ENCODE assay signal across 9 mouse cellular contexts in genomic region chr8:70509281-70509952, GRCm38 (mm10). TPM values are rescaled to one million over a fixed set of nuclear protein-coding genes. Genes with fewer than 3 reads are reported as not detected.
DNase-seq lines count a peak whose midpoint lies in the region; ATAC-seq and TF ChIP-seq lines count a peak whose summit lies in the region.
"Had no signal": no experiment of that assay in that cellular context is flagged by ENCODE, and none has a peak within 500 bp of the region (broad histone marks: within the 10 kb centered on the region; RNA-seq: fewer than 3 reads in every experiment).

No protein-coding gene starts in this region.

- peak overlapping the region; percentile 96 for H3K4me3 ChIP-seq in liver, adult 2 months (ENCODE audit: insufficient read depth, low read depth, low read length)
- peak overlapping the region; percentile 98 for H3K4me3 ChIP-seq in embryonic facial prominence, embryonic 13.5 days
- H3K4me3 ChIP-seq in intestine, embryonic 14.5 days (ENCODE audit: low read depth, low read length): peak overlapping the region; percentile 97
- H3K4me3 ChIP-seq in myocyte: peak overlapping the region; percentile 93

- H3K9ac ChIP-seq in liver, adult 2 months (ENCODE audit: low read depth, low read length): peak overlapping the region; percentile 95
- peak overlapping the region; percentile 100 for H3K9ac ChIP-seq in embryonic facial prominence, embryonic 13.5 days
- H3K9ac ChIP-seq in intestine, embryonic 14.5 days (ENCODE audit: low read length): peak overlapping the region; percentile 97

- H3K9me3 ChIP-seq in embryonic facial prominence, embryonic 13.5 days: no peaks in the 10 kb centered on the region
- H3K9me3 ChIP-seq in intestine, embryonic 14.5 days (ENCODE audit: control insufficient read depth, low read length): no peaks in the 10 kb centered on the region

- ATAC-seq in embryonic facial prominence, embryonic 13.5 days (ENCODE audit: insufficient number of reproducible peaks, insufficient read depth, low FRiP score, low TSS enrichment, low read depth): no peak
- ATAC-seq in intestine, embryonic 14.5 days (replicated peaks; ENCODE audit: low FRiP score, low TSS enrichment, low read depth): no peak

- peaks cover 25% of the 10 kb centered on the region; the same call in 1 of the 2 replicates for H3K79me2 ChIP-seq in liver, adult 2 months (ENCODE audit: control insufficient read depth, insufficient read depth, low read length)
- H3K79me2 ChIP-seq in myocyte (ENCODE audit: control insufficient read depth, insufficient read depth): peaks cover 42% of the 10 kb centered on the region

- 4% methylated on average over 25 of the region's 25 CpGs for WGBS in liver, adult 2 months
- WGBS in embryonic facial prominence, embryonic 13.5 days: 12% methylated on average over 25 of the region's 25 CpGs
- 10% methylated on average over 25 of the region's 25 CpGs for WGBS in intestine, embryonic 14.5 days

- TF ChIP-seq CTCF in liver, adult 2 months (IDR thresholded peaks at IDR 0.05; ENCODE audit: low read depth, low read length): no peak

- DNase-seq in liver, adult 2 months (ENCODE audit: extremely low read depth, low read depth, low spot score): no peak
- DNase-seq in liver: no peak
- DNase-seq in intestine, embryonic 14.5 days (ENCODE audit: low spot score): no peak
- DNase-seq in urinary bladder, postnatal 14 days (ENCODE audit: low spot score): no peak
- no peak for DNase-seq in ovary, adult 18-20 months (ENCODE audit: low spot score)
- DNase-seq in right cerebral cortex, postnatal 14 days: no peak

- H3K27me3 ChIP-seq in liver, adult 2 months (ENCODE audit: control insufficient read depth, insufficient read depth, low read length): no peaks in the 10 kb centered on the region
- no peaks in the 10 kb centered on the region for H3K27me3 ChIP-seq in embryonic facial prominence, embryonic 13.5 days
- H3K27me3 ChIP-seq in intestine, embryonic 14.5 days (replicated peaks; ENCODE audit: control insufficient read depth, insufficient read depth, low read length): no peaks in the 10 kb centered on the region
- H3K27me3 ChIP-seq in myocyte (ENCODE audit: control insufficient read depth, insufficient read depth, insufficient read length): no peaks in the 10 kb centered on the region

- no peak for TF ChIP-seq POLR2A in liver, adult 2 months (IDR thresholded peaks at IDR 0.05; ENCODE audit: extremely low read depth, insufficient read depth, low read length)
- no peak for TF ChIP-seq POLR2A in myocyte (IDR thresholded peaks at IDR 0.05; ENCODE audit: insufficient read length, low read depth)

- peak overlapping the region; percentile 97 for H3K4me2 ChIP-seq in embryonic facial prominence, embryonic 13.5 days
- peak overlapping the region; percentile 95 for H3K4me2 ChIP-seq in intestine, embryonic 14.5 days (ENCODE audit: low read length)
- H3K4me2 ChIP-seq in myocyte (ENCODE audit: low read depth): peak overlapping the region; percentile 97

- H3ac ChIP-seq in myocyte (ENCODE audit: control insufficient read depth, insufficient read length): peak overlapping the region; percentile 84

- H3K4me1 ChIP-seq in liver, adult 2 months (ENCODE audit: control insufficient read depth, insufficient read depth, low read length): peaks cover 24% of the 10 kb centered on the region
- H3K4me1 ChIP-seq in embryonic facial prominence, embryonic 13.5 days: peaks cover 40% of the 10 kb centered on the region
- peaks cover 19% of the 10 kb centered on the region for H3K4me1 ChIP-seq in intestine, embryonic 14.5 days (replicated peaks; ENCODE audit: control insufficient read depth, insufficient read depth, low read length)

- peak overlapping the region; percentile 76 for H3K27ac ChIP-seq in liver, adult 2 months (replicated peaks; ENCODE audit: insufficient read depth, low read depth, low read length)
- peak overlapping the region; percentile 96 for H3K27ac ChIP-seq in embryonic facial prominence, embryonic 13.5 days
- peak overlapping the region; percentile 98 for H3K27ac ChIP-seq in intestine, embryonic 14.5 days (ENCODE audit: low read depth)

- H3K36me3 ChIP-seq in liver, adult 2 months (ENCODE audit: control insufficient read depth, insufficient read depth, low read length): peaks cover 12% of the 10 kb centered on the region
- H3K36me3 ChIP-seq in embryonic facial prominence, embryonic 13.5 days: peaks cover 46% of the 10 kb centered on the region
- peaks cover 30% of the 10 kb centered on the region for H3K36me3 ChIP-seq in intestine, embryonic 14.5 days (ENCODE audit: control insufficient read depth, insufficient read depth, low read length)
- peaks cover 10% of the 10 kb centered on the region for H3K36me3 ChIP-seq in myocyte (ENCODE audit: control insufficient read depth, insufficient read depth)

TF ChIP-seq in myocyte, 11 proteins besides CTCF, POLR2A, EP300 and RAD21:
- TF ChIP-seq REST (IDR thresholded peaks at IDR 0.05; ENCODE audit: insufficient read depth, insufficient read length): no peak
- TF ChIP-seq USF1 (IDR thresholded peaks at IDR 0.05; ENCODE audit: low read depth): no peak
- no peak for TF ChIP-seq MYOD1 (IDR thresholded peaks at IDR 0.05; ENCODE audit: control insufficient read depth in 1 of 3, insufficient read length in 2 of 3, low read depth in 2 of 3)
- no peak for TF ChIP-seq MAX (IDR thresholded peaks at IDR 0.05; ENCODE audit: low read depth)
- TF ChIP-seq TCF3 (IDR thresholded peaks at IDR 0.05; ENCODE audit: insufficient read length, low read depth): no peak
- no peak for TF ChIP-seq SRF (IDR thresholded peaks at IDR 0.05; ENCODE audit: control insufficient read depth, insufficient read length, low read depth)
- TF ChIP-seq E2F4 (IDR thresholded peaks at IDR 0.05; ENCODE audit: insufficient read depth): no peak
- no peak for TF ChIP-seq TCF12 (IDR thresholded peaks at IDR 0.05; ENCODE audit: insufficient read depth, poor library complexity, severe bottlenecking)
TF ChIP-seq in myocyte: peak in this region for 0.

RNA-seq across cellular contexts. Expression of gene Uba52, which starts 1.2 kb away (rescaled TPM):
- total RNA-seq in liver, adult 2 months (2014; rRNA removed): 750 and 1,062 TPM in 2 replicates
- polyA plus RNA-seq in liver, adult 2 months (2012; rRNA removed): 596 and 770 TPM in 2 replicates
- polyA plus RNA-seq in embryonic facial prominence, embryonic 13.5 days (2015; fragmentation: Nextera tagmentation; extraction: Ambion mirVana): 987 and 1,032 TPM in 2 replicates
- 1,195 and 1,247 TPM in 2 replicates for polyA plus RNA-seq in intestine, embryonic 14.5 days (2014; fragmentation: Nextera tagmentation; extraction: Ambion mirVana)
- polyA plus RNA-seq in myocyte (2012; fragmentation: generic; extraction: Trizol): 2,253 TPM

RNA-seq across cellular contexts. Expression of gene Rex1bd, which starts 2.9 kb away (rescaled TPM):
- total RNA-seq in liver, adult 2 months (2014; rRNA removed): 60.8 and 75.2 TPM in 2 replicates
- 141 and 152 TPM in 2 replicates for polyA plus RNA-seq in liver, adult 2 months (2012; rRNA removed)
- 169 and 178 TPM in 2 replicates for polyA plus RNA-seq in embryonic facial prominence, embryonic 13.5 days (2015; fragmentation: Nextera tagmentation; extraction: Ambion mirVana)
- 130 and 136 TPM in 2 replicates for polyA plus RNA-seq in intestine, embryonic 14.5 days (2014; fragmentation: Nextera tagmentation; extraction: Ambion mirVana)
- polyA plus RNA-seq in myocyte (2012; fragmentation: generic; extraction: Trizol): 259 TPM

RNA-seq across cellular contexts. Expression of gene Crlf1, which starts 16.5 kb away (rescaled TPM):
- total RNA-seq in liver, adult 2 months (2014; rRNA removed): not detected in 2 replicates
- not detected in 2 replicates for polyA plus RNA-seq in liver, adult 2 months (2012; rRNA removed)
- polyA plus RNA-seq in embryonic facial prominence, embryonic 13.5 days (2015; fragmentation: Nextera tagmentation; extraction: Ambion mirVana): 152 and 159 TPM in 2 replicates
- 1.4 and 1.9 TPM in 2 replicates for polyA plus RNA-seq in intestine, embryonic 14.5 days (2014; fragmentation: Nextera tagmentation; extraction: Ambion mirVana)
- 99.1 TPM for polyA plus RNA-seq in myocyte (2012; fragmentation: generic; extraction: Trizol)
- polyA plus RNA-seq: activated CD4-positive, CD25-positive, alpha-beta regulatory T cell, adult 4 months had no signal

RNA-seq across cellular contexts. Expression of gene Fkbp8, which starts 18.1 kb away (rescaled TPM):
- 271 and 321 TPM in 2 replicates for total RNA-seq in liver, adult 2 months (2014; rRNA removed)
- polyA plus RNA-seq in liver, adult 2 months (2012; rRNA removed): 455 and 489 TPM in 2 replicates
- polyA plus RNA-seq in embryonic facial prominence, embryonic 13.5 days (2015; fragmentation: Nextera tagmentation; extraction: Ambion mirVana): 297 and 306 TPM in 2 replicates
- polyA plus RNA-seq in intestine, embryonic 14.5 days (2014; fragmentation: Nextera tagmentation; extraction: Ambion mirVana): 271 and 278 TPM in 2 replicates
- 329 TPM for polyA plus RNA-seq in myocyte (2012; fragmentation: generic; extraction: Trizol)

RNA-seq across cellular contexts. Expression of gene Kxd1, which starts 18.3 kb away (rescaled TPM):
- total RNA-seq in liver, adult 2 months (2014; rRNA removed): 36.7 and 42.6 TPM in 2 replicates
- 68.4 and 72.3 TPM in 2 replicates for polyA plus RNA-seq in liver, adult 2 months (2012; rRNA removed)
- polyA plus RNA-seq in embryonic facial prominence, embryonic 13.5 days (2015; fragmentation: Nextera tagmentation; extraction: Ambion mirVana): 55.4 and 59.9 TPM in 2 replicates
- polyA plus RNA-seq in intestine, embryonic 14.5 days (2014; fragmentation: Nextera tagmentation; extraction: Ambion mirVana): 71.1 and 77.6 TPM in 2 replicates
- polyA plus RNA-seq in myocyte (2012; fragmentation: generic; extraction: Trizol): 73.8 TPM

Comparison
In these comparisons a context has a peak if more than half of its experiments do, and no peak if none do; other contexts are left out.
1. RNA of gene Crlf1, which starts 16.5 kb away (polyA plus RNA-seq): 152 to 159 TPM in embryonic facial prominence, embryonic 13.5 days and 99.1 TPM in myocyte (single experiment); 1.4 to 1.9 TPM in intestine, embryonic 14.5 days and not detected in liver, adult 2 months; every median in the first group is over 10 times any median in the second.
2. Peak in every context shown above with its lines, with median percentiles within 50 percentile points of each other: H3K27ac ChIP-seq, H3K4me3 ChIP-seq, H3K9ac ChIP-seq and H3K4me2 ChIP-seq.